Comparison of ENCODE assay signal across 16 mouse cellular contexts in genomic region chr2:155603707-155604106, GRCm38 (mm10). TPM values are rescaled to one million over a fixed set of nuclear protein-coding genes. Genes with fewer than 3 reads are reported as not detected.
DNase-seq lines count a peak whose midpoint lies in the region; ATAC-seq lines count a peak whose summit lies in the region.
"Had no signal": no experiment of that assay in that cellular context is flagged by ENCODE, and none has a peak within 500 bp of the region (broad histone marks: within the 10 kb centered on the region; RNA-seq: fewer than 3 reads in every experiment).

No protein-coding gene starts in this region.

- peaks cover 36% of the 10 kb centered on the region for H3K4me1 ChIP-seq in heart, embryonic 12.5 days (replicated peaks)
- H3K4me1 ChIP-seq in liver, embryonic 11.5 days (replicated peaks; ENCODE audit: control insufficient read depth, insufficient read depth, low read length): peaks cover 27% of the 10 kb centered on the region
- H3K4me1 ChIP-seq: midbrain, embryonic 12.5 days had no signal

- H3K4me3 ChIP-seq in heart, embryonic 12.5 days: no peak overlapping the region
- H3K4me3 ChIP-seq in liver, embryonic 11.5 days (ENCODE audit: low read depth, low read length): no peak overlapping the region
- H3K4me3 ChIP-seq: limb, embryonic 12.5 days; midbrain, embryonic 12.5 days; myocyte had no signal

- no peaks in the 10 kb centered on the region for H3K9me3 ChIP-seq in heart, embryonic 12.5 days (replicated peaks)
- no peaks in the 10 kb centered on the region for H3K9me3 ChIP-seq in liver, embryonic 11.5 days (ENCODE audit: control insufficient read depth, low read length)
- H3K9me3 ChIP-seq: limb, embryonic 12.5 days; midbrain, embryonic 12.5 days had no signal

- WGBS in heart, embryonic 12.5 days: 52% methylated on average over 3 of the region's 3 CpGs
- 77% methylated on average over 3 of the region's 3 CpGs for WGBS in liver, embryonic 11.5 days

- H3K36me3 ChIP-seq in heart, embryonic 12.5 days: no peaks in the 10 kb centered on the region
- H3K36me3 ChIP-seq in liver, embryonic 11.5 days (ENCODE audit: control insufficient read depth, insufficient read depth, low read length): no peaks in the 10 kb centered on the region
- H3K36me3 ChIP-seq: limb, embryonic 12.5 days; midbrain, embryonic 12.5 days had no signal

- no peak overlapping the region for H3K4me2 ChIP-seq in heart, embryonic 12.5 days
- 0 out of 2 replicates have a peak overlapping the region, but pooled peaks have one; percentile 1 for H3K4me2 ChIP-seq in liver, embryonic 11.5 days
- H3K4me2 ChIP-seq: limb, embryonic 12.5 days; midbrain, embryonic 12.5 days had no signal

- H3K9ac ChIP-seq in heart, embryonic 12.5 days: no peak overlapping the region
- peak overlapping the region; percentile 58; the same call in 1 of the 2 replicates for H3K9ac ChIP-seq in liver, embryonic 11.5 days (ENCODE audit: low read depth, low read length)
- H3K9ac ChIP-seq: limb, embryonic 12.5 days; midbrain, embryonic 12.5 days had no signal

- no peak for DNase-seq in heart, postnatal 25 days (ENCODE audit: low spot score)
- DNase-seq in c-Kit-positive CD71-positive TER-119-positive erythroid progenitor cells, embryonic 14.5 days (ENCODE audit: low spot score): peak; percentile 48
- peak; percentile 46 to 49 for DNase-seq in kidney, adult 8-10 months
- DNase-seq in liver, embryonic 11.5 days (ENCODE audit: low spot score): no peak
- no peak for DNase-seq in urinary bladder, postnatal 10 days (ENCODE audit: low spot score)
- DNase-seq in urinary bladder, adult 18-20 months (ENCODE audit: low spot score in 2 of 2): no peak
- DNase-seq in left cerebral cortex, postnatal 25 days (ENCODE audit: low spot score in 2 of 2): no peak
- DNase-seq: adrenal gland, adult 2 months; cerebellum, adult 9-10 months; embryo, embryonic 11 days; lung, postnatal 14 days had no signal

- intact Hi-C loops in heart, postnatal 25 days (cut with DNase I): no loop called here
- intact Hi-C loops in left cerebral cortex, postnatal 25 days (cut with DNase I): no loop called here

- no peak for ATAC-seq in heart, embryonic 12.5 days (ENCODE audit: insufficient number of reproducible peaks, low FRiP score)
- ATAC-seq in liver, embryonic 11.5 days (replicated peaks; ENCODE audit: low FRiP score): 0 out of 2 replicates have a peak, but pooled peaks have one; percentile 12
- ATAC-seq: inflammation-experienced regulatory T-cells, adult 6 months had no signal

- H3K27me3 ChIP-seq in heart, embryonic 12.5 days (replicated peaks): no peaks in the 10 kb centered on the region
- no peaks in the 10 kb centered on the region for H3K27me3 ChIP-seq in liver, embryonic 11.5 days (replicated peaks; ENCODE audit: control insufficient read depth, insufficient read depth, low read length)
- H3K27me3 ChIP-seq: midbrain, embryonic 12.5 days had no signal

- peak overlapping the region; percentile 87; the same call in 1 of the 2 replicates for H3K27ac ChIP-seq in heart, embryonic 12.5 days (ENCODE audit: poor library complexity, severe bottlenecking)
- peak overlapping the region; percentile 91; the same call in 1 of the 2 replicates for H3K27ac ChIP-seq in liver, embryonic 11.5 days (ENCODE audit: low read depth, low read length)
- H3K27ac ChIP-seq: limb, embryonic 12.5 days; midbrain, embryonic 12.5 days had no signal

RNA-seq across cellular contexts. Expression of gene Myh7b, which starts 7.3 kb away (rescaled TPM):
- 22.1 and 24.4 TPM in 2 replicates for polyA plus RNA-seq in heart, embryonic 12.5 days (2016; fragmentation: Nextera tagmentation; extraction: Ambion mirVana)
- 10 to 100 TPM; 35.4 to 36.0 TPM for total RNA-seq in heart, postnatal 25 days (2021)
- polyA plus RNA-seq in liver, embryonic 11.5 days (2014; fragmentation: Nextera tagmentation; extraction: Ambion mirVana): 4.3 and 5.3 TPM in 2 replicates
- total RNA-seq in left cerebral cortex, postnatal 25 days (2021): 1 to 10 TPM; 3.8 to 5.3 TPM

RNA-seq across cellular contexts. Expression of gene Gss, which starts 11.1 kb away (rescaled TPM):
- 20.2 and 21.3 TPM in 2 replicates for polyA plus RNA-seq in heart, embryonic 12.5 days (2016; fragmentation: Nextera tagmentation; extraction: Ambion mirVana)
- total RNA-seq in heart, postnatal 25 days (2021): 10 to 100 TPM; 13.4 to 13.9 TPM
- 59.7 and 60.5 TPM in 2 replicates for polyA plus RNA-seq in liver, embryonic 11.5 days (2014; fragmentation: Nextera tagmentation; extraction: Ambion mirVana)
- total RNA-seq in left cerebral cortex, postnatal 25 days (2021): 10 to 100 TPM; 12.9 to 14.4 TPM

Comparison
In these comparisons a context has a peak if more than half of its experiments do, and no peak if none do; other contexts are left out.
1. DNase-seq: peak in c-Kit-positive CD71-positive TER-119-positive erythroid progenitor cells, embryonic 14.5 days (single experiment) and kidney, adult 8-10 months (2 of 2); none in heart, postnatal 25 days (single experiment), liver, embryonic 11.5 days (single experiment), urinary bladder, postnatal 10 days (single experiment), urinary bladder, adult 18-20 months (0 of 2) and left cerebral cortex, postnatal 25 days (0 of 2).
2. RNA of gene Myh7b, which starts 7.3 kb away (total RNA-seq): 35.4 to 36.0 TPM in heart, postnatal 25 days; 3.8 to 5.3 TPM in left cerebral cortex, postnatal 25 days; every median in the first group is over 4 times any median in the second.